Mouse (Mus musculus): ENCODE data around the gene Stpg4. TPM values are rescaled to one million over a fixed set of nuclear protein-coding genes. Genes with fewer than 3 reads are reported as not detected.

Stpg4 gene
- polyA plus RNA-seq, 1 experiment from 2014 or later = not detected

GRCm38 (mm10) chr17:87460669-87461498, 33.3 kb upstream of the Stpg4 start:
- Histone ChIP-seq H3K9me3 (replicated peaks) (no peaks in the 10 kb centered on the region), H3K4me3 (no peak overlapping the region), H3K4me2 (peak overlapping the region; percentile 58), H3K36me3 (no peaks in the 10 kb centered on the region), H3K9ac (no peak overlapping the region), H3K27ac (no peak overlapping the region), H3K4me1 (peaks cover 29% of the 10 kb centered on the region), H3K27me3 (replicated peaks) (peaks cover 34% of the 10 kb centered on the region)
- WGBS (ENCODE audit: insufficient replicate concordance) = 41% methylated on average over 17 of the region's 17 CpGs
- ATAC-seq = no peak

- Histone ChIP-seq H3K9me3 (replicated peaks) (no peaks in the 10 kb centered on the region), H3K4me2 (peak overlapping the region; percentile 58), H3K27ac (peak overlapping the region; percentile 57; the same call in 1 of the 2 replicates), H3K27me3 (replicated peaks) (peaks cover 34% of the 10 kb centered on the region), H3K4me3 (no peak overlapping the region), H3K4me1 (peaks cover 29% of the 10 kb centered on the region), H3K36me3 (no peaks in the 10 kb centered on the region), H3K9ac (peak overlapping the region; percentile 15)
- 19% methylated on average over 14 of the region's 14 CpGs for WGBS (ENCODE audit: insufficient replicate concordance)
- ATAC-seq = peak; percentile 28; the same call in 1 of the 2 replicates
Measured at GRCm38 (mm10) chr17:87459750-87460668, 32.5 kb upstream of the Stpg4 start.

GRCm38 (mm10) chr17:87458911-87459749, 31.6 kb upstream of the Stpg4 start:
- peak overlapping the region; percentile 58 for H3K4me2 ChIP-seq
- no peak overlapping the region for H3K4me3 ChIP-seq
- H3K9me3 ChIP-seq (replicated peaks) = no peaks in the 10 kb centered on the region
- 8% methylated on average over 14 of the region's 17 CpGs for WGBS (ENCODE audit: insufficient replicate concordance)
- peak overlapping the region; percentile 57 for H3K27ac ChIP-seq
- H3K4me1 ChIP-seq = peaks cover 31% of the 10 kb centered on the region
- ATAC-seq = peak; percentile 56
- H3K27me3 ChIP-seq (replicated peaks) = peaks cover 32% of the 10 kb centered on the region
- peak overlapping the region; percentile 15 for H3K9ac ChIP-seq
- no peaks in the 10 kb centered on the region for H3K36me3 ChIP-seq

- ATAC-seq = no peak
- peaks cover 29% of the 10 kb centered on the region for H3K27me3 ChIP-seq (replicated peaks)
- H3K4me1 ChIP-seq = peaks cover 33% of the 10 kb centered on the region
- 67% methylated on average over 7 of the region's 7 CpGs for WGBS (ENCODE audit: insufficient replicate concordance)
- H3K36me3 ChIP-seq = no peaks in the 10 kb centered on the region
- no peak overlapping the region for H3K4me3 ChIP-seq
- no peaks in the 10 kb centered on the region for H3K9me3 ChIP-seq (replicated peaks)
- H3K9ac ChIP-seq = no peak overlapping the region
- no peak overlapping the region for H3K27ac ChIP-seq
- H3K4me2 ChIP-seq = no peak overlapping the region
Measured at GRCm38 (mm10) chr17:87457961-87458360, 30.4 kb upstream of the Stpg4 start.

- H3K4me2 ChIP-seq = no peak overlapping the region
- peaks cover 3% of the 10 kb centered on the region; the same call in 1 of the 2 replicates for H3K27me3 ChIP-seq (replicated peaks)
- H3K27ac ChIP-seq = no peak overlapping the region
- H3K36me3 ChIP-seq = no peaks in the 10 kb centered on the region
- H3K4me1 ChIP-seq = peaks cover 15% of the 10 kb centered on the region
- no peak overlapping the region for H3K4me3 ChIP-seq
- WGBS (ENCODE audit: insufficient replicate concordance) = 82% methylated on average over 3 of the region's 3 CpGs
- no peaks in the 10 kb centered on the region for H3K9me3 ChIP-seq (replicated peaks)
- ATAC-seq = no peak
- no peak overlapping the region for H3K9ac ChIP-seq
Measured at GRCm38 (mm10) chr17:87454121-87454520, 26.6 kb upstream of the Stpg4 start.

- H3K9ac ChIP-seq = no peak overlapping the region
- peaks cover 16% of the 10 kb centered on the region for H3K4me1 ChIP-seq
- H3K4me3 ChIP-seq = no peak overlapping the region
- no peak overlapping the region for H3K4me2 ChIP-seq
- H3K36me3 ChIP-seq = no peaks in the 10 kb centered on the region
- no peak for ATAC-seq
- peaks cover 3% of the 10 kb centered on the region; the same call in 1 of the 2 replicates for H3K27me3 ChIP-seq (replicated peaks)
- 68% methylated on average over 7 of the region's 7 CpGs for WGBS (ENCODE audit: insufficient replicate concordance)
- no peaks in the 10 kb centered on the region for H3K9me3 ChIP-seq (replicated peaks)
- no peak overlapping the region for H3K27ac ChIP-seq
Measured at GRCm38 (mm10) chr17:87453336-87453735, 25.8 kb upstream of the Stpg4 start.

GRCm38 (mm10) chr17:87448881-87449280, 21.3 kb upstream of the Stpg4 start:
- Histone ChIP-seq H3K4me2 (peak overlapping the region; percentile 47), H3K27me3 (replicated peaks) (peaks cover 3% of the 10 kb centered on the region; the same call in 1 of the 2 replicates), H3K36me3 (peaks cover 6% of the 10 kb centered on the region; the same call in 1 of the 2 replicates), H3K4me3 (no peak overlapping the region), H3K9me3 (replicated peaks) (no peaks in the 10 kb centered on the region), H3K27ac (no peak overlapping the region), H3K9ac (no peak overlapping the region), H3K4me1 (peaks cover 32% of the 10 kb centered on the region)
- WGBS (ENCODE audit: insufficient replicate concordance) = 24% methylated on average over 8 of the region's 8 CpGs
- ATAC-seq = no peak

- Histone ChIP-seq H3K36me3 (peaks cover 8% of the 10 kb centered on the region), H3K4me2 (peak overlapping the region; percentile 76)
Measured at GRCm38 (mm10) chr17:87448339-87448738, 20.8 kb upstream of the Stpg4 start.

GRCm38 (mm10) chr17:87447612-87448200, 20.2 kb upstream of the Stpg4 start:
- Histone ChIP-seq H3K4me1 (peaks cover 44% of the 10 kb centered on the region), H3K27ac (peak overlapping the region; percentile 94), H3K9me3 (replicated peaks) (no peaks in the 10 kb centered on the region), H3K4me3 (peak overlapping the region; percentile 91), H3K27me3 (replicated peaks) (no peaks in the 10 kb centered on the region; the same call in 1 of the 2 replicates), H3K9ac (peak overlapping the region; percentile 97), H3K36me3 (peaks cover 12% of the 10 kb centered on the region), H3K4me2 (peak overlapping the region; percentile 76)
- WGBS (ENCODE audit: insufficient replicate concordance) = 42% methylated on average over 12 of the region's 12 CpGs
- ATAC-seq = no peak

More at GRCm38 (mm10) chr17:87448339-87448738, 20.8 kb upstream of the Stpg4 start:
- Histone ChIP-seq H3K9ac (no peak overlapping the region), H3K27ac (no peak overlapping the region), H3K9me3 (replicated peaks) (no peaks in the 10 kb centered on the region), H3K4me3 (no peak overlapping the region), H3K4me1 (peaks cover 37% of the 10 kb centered on the region), H3K27me3 (replicated peaks) (peaks cover 3% of the 10 kb centered on the region; the same call in 1 of the 2 replicates)
- no peak for ATAC-seq
- 77% methylated on average over 9 of the region's 9 CpGs for WGBS (ENCODE audit: insufficient replicate concordance)

GRCm38 (mm10) chr17:87446767-87447611, 19.4 kb upstream of the Stpg4 start, which contains the start of gene Calm2:
Calm2 (minus strand) TSS chr17:87446935.
- peak within 1 kb of the TSS; percentile 76 for H3K4me2 ChIP-seq
- peak within 1 kb of the TSS; percentile 97 for H3K9ac ChIP-seq
- H3K36me3 ChIP-seq = peaks cover 17% of the 10 kb centered on the region
- under 1% methylated on average over 62 of the region's 69 CpGs for WGBS (ENCODE audit: insufficient replicate concordance)
- no peaks in the 10 kb centered on the region; the same call in 1 of the 2 replicates for H3K27me3 ChIP-seq (replicated peaks)
- peaks cover 48% of the 10 kb centered on the region for H3K4me1 ChIP-seq
- H3K4me3 ChIP-seq = peak within 1 kb of the TSS; percentile 91
- H3K9me3 ChIP-seq (replicated peaks) = no peaks in the 10 kb centered on the region
- peak within 1 kb of the TSS; percentile 94 for H3K27ac ChIP-seq
- peak; percentile 88 for ATAC-seq
